Mouse (Mus musculus) yolk sac, embryonic 10.5 days (tissue): ENCODE results near the gene Mybpc2.
A peak's percentile ranks its signal among the peaks of the same experiment; 100 is the strongest.

Source experiments
- DNase-seq: peaks from one replicate; pipeline ENCODE4 v3.0.0-alpha.2; 2017; ENCODE audit warnings: low spot score

The Mybpc2 gene

DNA sequence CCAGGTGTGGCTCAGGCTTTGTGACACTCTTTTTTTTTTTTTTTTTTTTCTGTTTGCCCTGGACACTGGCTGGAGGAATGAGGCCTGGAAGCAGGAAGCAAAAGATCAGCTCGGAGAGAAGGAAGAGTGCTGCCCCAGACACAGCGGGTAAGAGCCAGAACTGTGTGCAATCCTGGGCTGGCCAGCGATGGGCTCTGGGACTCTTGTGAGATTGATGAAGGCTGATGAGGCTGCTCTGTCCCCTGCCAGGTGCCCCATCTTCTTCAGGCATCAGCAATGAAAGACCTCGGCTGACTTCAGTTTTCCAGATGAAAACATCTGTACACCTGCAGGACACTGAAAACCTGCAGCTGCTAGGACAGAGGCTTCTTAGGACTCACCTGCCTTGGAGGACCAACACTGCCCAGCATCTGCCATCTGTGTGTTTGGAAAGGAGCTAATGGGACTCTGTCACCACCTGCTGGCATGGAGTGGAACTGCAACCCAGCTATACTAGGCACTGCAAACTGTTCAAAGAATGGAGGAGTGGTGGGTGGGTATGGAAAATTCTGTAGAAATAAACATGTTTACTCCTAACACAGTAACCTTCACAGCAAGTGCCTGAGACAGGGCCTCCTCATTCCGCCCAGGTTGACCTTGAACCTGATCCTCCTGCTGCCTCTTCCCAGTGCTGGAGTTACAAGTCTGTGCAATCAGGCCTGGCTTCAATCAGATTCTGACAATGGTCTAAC lies 39.5 kb downstream of the Mybpc2 start:
- peak; percentile 52 for DNase-seq

DNA sequence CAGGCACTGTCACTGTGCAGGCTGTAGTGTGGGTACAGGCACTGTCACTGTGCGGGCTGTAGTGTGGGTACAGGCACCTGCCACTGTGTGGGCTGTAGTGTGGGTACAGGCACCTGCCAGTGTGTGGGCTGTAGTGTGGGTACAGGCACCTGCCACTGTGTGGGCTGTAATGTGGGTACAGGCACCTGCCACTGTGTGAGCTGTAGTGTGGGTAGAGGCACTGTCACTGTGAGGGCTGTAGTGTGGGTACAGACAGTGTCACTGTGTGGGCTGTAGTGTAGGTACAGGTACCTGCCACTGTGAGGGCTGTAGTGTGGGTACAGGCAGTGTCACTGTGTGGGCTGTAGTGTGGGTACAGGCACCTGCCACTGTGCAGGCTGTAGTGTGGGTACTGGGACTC lies 40.3 kb downstream of the Mybpc2 start:
- DNase-seq: no peak

DNA sequence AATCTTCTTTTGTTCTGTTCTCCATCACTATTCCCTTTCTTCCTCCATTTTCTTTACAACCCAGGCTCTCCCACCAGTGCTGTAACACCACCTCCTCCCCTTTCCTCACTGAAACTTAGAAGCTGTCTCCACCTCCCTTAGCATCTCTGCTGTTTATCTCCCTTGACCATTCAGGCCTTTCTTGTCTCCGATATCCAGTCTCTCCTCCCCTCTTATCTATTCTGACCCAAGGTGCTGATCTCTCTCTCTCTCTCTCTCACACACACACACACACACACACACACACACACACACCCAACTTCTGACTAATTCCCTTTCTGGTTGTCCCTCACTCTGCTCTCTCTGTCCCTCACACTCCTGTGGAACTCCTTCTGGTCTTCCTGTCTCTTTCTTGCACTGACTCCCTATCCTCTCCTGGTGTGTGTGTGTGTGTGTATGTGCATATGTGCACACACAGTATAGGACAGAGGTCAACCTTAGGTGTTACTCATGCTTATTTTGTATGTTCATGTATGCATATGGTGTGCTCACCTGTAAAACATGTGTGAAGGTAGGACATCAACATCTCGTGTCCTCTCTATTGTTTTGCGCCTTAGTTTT lies 41.5 kb downstream of the Mybpc2 start:
- no peak for DNase-seq

DNA sequence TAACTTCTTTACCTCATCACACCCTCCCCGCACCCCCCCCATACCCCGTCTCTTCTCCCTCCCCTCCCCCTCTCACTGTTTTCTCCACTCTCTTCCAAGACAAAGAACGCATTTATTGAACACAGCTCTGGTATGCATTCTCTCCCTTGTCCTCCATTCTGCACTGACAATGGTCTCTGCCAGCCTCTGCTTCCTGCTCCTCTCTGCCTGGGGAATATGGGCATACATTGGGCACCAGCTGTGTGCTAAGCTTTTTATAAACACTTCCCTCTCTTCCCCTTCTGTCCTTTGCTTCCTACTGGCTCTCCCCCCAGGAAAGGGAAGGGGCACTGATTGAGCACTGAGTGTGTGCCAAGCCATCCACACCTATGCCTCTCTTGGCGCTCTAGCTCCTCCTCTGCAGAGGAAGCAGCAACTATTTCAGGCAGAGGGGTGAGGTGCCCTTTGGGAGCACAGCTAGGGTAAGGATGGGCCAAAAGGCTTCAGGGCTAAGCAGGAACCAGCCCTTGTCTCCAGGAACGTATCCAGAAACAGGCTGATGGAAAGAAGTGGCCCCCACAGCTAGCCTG lies 49.3 kb downstream of the Mybpc2 start:
- no peak for DNase-seq

DNA sequence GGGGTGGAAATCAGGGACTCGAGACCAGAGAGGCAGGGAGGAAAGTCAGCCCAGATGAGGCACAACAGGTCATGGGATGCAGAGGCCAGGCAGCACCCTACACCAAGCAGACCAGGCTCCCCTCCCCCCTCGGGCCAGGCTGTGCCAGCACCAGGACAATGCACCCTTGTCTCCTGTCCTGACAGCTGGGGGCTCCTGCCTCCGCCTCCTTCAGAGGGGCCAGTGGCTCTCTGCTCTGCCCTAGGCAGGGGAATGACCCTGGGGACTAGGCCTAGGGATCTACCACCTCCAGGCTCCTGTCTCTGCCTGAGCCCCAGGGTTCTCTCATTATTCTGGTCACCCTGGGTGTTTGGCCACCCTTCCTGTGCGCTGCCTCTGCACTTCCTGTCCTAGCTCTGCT lies 50.0 kb downstream of the Mybpc2 start:
- no peak for DNase-seq

DNA sequence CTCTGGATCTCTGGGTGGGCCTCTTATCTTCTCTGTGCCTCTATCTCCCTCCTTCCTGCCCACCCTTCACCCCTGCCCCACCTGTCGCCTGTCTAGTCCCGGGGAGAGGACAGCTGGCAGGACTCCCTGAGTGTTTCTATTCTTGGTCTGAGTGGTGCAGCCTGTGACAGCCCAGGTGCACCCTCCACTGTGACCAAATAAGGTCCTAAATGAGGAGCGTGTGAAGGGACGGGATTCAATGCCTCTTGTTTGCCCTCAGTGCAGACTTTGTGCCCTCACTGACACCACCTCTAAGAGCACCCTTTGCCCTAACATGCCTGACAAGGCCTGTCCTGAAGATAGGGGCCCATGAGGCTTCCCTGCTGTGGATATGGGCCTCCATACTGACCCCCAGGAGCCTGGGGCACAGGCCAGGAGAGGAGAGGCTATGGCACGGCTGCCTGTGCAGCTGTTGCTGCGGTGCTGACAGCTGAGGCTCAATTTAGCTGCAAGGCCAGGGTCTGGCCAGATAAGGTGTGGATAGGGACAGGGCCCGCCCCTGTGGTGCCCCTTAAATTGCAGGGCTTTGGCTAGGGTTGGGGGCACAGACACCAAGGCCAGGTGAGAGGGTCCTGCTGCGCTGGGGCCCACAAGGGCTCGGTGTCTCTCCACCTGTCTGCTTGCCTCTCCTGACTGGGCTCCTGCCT lies 51.4 kb downstream of the Mybpc2 start:
- DNase-seq: no peak

DNA sequence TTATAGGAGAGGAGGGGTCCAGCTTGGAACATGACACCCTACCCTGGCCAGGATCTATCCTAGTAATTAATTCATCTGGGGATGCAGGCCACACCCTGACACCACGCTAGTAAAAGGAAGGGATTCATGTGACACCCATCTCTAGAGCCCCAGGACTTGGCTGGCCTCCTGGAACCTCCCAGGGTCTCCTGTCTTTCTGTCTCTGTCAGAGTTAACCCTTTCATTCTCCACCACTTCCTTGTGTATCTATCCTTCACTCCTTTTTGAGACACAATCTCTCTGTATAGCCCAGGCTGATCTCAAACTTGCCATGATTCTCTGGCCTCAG lies 51.9 kb downstream of the Mybpc2 start:
- DNase-seq: no peak

DNA sequence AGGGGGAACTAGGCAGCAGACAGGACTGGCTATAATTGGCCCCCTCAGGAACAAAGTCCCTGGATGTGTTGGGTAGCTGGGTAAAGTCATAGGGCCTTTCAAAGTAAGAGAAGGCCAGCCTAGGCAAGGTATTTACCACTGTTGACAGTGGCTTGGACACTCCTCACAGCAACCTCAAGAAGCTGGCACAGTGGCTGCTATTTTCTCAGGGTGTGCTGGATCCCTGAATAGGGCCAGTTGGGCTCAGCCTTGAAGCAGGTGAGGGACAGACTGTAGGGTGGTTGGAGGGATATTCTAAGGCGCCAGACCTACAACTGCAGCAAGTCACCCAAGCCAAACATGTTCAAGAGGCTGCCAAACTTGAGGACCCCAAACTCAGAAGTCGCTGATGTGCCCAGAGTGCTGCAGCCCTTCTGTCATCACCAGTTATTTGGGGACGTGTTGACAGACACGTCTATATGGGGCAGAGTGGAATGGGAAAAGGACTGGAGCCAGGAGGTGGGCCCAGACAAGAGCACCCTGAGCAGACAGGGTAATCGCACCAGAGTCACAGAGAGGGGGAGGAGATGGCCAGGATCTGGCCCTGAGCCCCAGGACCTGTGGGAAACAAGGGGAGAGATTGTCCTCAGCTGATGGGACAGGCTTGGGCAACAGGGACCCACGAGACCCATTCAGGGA lies 52.4 kb downstream of the Mybpc2 start:
- DNase-seq: no peak

DNA sequence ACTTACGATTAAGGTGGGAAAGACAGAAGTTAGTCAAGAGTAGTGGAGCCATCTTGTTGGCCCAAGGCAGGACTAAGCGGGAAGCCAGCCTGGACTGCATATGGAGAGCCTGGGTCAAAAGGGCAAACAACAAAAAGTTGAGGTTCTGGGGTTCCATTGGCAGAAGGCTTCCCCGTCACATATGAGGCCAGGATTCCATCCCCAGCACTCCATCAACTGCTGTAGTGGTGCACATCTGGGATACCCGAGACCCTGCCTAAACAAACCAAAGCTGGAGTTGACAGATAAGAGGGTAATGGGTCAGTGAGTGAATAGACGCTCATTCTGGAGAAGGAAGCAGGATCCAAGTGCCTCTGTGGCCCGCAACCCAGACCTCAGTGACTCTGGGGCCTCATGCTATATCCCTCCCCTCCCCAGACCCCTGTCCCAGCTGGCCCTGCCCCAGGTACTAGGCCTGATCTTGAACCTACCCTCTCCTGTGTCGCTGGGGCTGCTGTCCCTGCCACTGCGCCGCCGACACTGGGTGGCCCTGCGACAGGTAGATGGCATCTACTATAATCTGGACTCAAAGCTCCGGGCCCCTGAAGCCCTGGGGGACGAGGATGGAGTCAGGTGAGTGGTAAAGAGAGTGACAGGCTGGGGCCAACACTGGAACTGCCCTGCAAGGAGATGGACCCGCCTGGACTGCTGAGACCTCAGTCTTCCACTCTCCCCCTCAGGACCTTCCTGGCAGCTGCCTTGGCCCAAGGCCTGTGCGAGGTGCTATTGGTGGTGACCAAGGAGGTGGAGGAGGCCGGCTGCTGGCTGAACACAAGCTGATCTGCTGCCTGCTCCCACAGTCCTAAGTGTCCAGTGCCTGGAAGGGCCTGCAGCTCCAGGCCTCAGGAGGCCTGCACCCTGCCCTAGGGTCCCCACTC lies 53.5 kb downstream of the Mybpc2 start:
- no peak for DNase-seq

DNA sequence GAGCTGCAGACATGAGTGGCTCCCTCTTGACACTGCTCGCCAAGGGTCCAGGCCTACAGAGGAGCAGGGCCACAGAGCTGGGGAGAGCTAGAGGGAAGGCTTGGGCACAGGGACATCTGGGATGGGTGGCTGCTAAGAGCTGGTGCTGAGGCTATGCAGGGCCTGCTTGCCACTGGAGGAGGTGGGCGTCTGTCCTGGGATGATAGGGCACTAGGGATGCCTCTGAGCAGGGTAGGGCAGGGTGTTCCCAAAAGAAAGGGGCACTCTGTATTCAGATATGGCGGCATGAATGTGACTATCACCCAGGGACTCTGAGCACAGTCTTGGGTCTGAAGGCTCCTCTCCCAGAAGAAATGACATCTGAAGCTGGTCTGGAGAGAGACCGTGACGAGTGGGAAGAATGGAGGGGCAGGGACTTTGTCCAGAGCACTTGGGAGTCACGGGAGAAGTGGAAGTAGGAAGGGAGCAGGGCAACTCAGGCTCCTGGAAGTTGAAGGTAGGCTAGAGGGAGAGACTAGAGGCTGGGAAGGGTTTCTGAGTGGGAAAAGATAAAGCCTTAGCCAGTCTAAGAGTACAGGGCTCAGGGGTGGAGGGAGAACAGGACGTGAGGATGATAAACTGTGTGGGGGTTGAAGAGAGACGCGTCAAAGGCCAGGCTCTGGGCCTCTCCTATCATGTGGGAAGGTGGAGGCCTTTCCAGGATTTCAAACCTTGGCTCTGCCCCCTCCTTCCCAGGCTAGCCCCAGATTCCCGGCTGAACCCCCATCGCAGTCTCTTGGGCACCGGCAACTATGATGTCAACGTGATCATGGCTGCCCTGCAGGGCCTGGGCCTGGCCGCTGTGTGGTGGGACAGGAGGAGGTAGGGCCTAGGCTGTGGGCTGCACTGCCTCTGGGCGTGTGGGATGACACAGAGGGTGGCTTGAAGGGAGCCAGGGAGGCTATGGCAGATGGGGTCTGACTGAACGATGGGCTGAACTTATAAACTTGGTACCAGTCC lies 54.5 kb downstream of the Mybpc2 start:
- DNase-seq: no peak

DNA sequence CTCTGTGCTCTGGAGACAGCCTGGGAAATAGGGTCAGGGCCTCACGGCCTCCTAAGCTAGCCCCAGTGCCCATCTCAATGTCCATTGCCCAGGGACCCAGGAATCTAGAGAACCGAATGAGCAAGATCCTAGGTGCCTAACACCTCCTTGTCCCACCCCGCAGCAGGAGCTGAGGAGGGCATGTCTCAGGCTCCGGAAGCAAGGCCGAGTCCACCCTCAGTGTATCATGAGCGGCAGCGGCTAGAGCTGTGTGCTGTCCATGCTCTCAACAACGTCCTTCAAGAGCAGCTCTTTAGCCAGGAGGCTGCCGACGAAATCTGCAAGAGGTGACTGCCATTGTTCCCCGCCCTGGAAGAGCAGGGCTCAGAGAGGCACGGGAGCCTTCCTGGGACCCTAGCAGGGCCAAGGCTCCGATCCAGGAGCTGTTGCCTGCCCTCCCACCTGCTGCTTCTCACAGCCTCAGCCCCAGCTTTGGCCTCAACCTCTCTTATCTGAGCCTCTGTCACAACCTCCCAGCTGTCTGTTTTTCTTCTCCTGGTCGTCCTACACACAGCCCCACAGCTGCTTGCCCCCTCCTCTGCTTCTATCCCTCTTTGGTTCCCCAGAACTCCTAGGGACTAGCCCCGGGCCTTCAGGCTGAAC lies 55.7 kb downstream of the Mybpc2 start:
- DNase-seq: no peak

DNA sequence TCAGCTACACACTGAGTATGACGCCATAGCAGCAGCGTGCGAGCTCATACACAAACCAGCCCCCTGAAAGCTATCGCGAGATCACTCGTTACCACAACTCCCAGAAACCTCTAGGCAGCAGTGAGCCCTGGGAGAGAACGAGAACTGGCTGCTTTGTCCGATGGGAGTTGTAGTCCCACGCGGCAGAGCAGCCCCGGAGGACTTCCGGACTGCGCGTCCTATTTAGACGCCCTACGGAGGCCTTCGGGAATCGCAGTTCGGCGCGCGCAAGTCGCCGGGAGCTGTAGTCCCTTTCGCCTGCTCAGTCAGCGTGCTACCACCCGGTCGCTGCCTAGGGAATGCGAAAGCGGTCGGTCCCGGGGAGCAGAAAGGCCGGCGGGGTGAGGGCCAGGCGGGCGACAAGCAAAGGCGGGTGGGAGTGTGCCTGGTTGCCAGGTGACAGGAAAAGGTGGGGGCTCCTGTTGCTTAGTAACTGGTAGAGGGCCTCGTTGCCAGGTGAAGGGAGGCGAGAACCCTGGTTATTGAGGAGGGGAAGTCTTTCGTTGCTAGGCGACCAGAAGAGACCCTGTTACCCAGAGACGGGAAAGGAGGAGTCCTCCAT lies 56.5 kb downstream of the Mybpc2 start, which contains the start of gene Josd2:
Gene Josd2 (plus strand): TSS at position 170 of the 601 bp plus-strand sequence.
- peak; percentile 97 for DNase-seq

DNA sequence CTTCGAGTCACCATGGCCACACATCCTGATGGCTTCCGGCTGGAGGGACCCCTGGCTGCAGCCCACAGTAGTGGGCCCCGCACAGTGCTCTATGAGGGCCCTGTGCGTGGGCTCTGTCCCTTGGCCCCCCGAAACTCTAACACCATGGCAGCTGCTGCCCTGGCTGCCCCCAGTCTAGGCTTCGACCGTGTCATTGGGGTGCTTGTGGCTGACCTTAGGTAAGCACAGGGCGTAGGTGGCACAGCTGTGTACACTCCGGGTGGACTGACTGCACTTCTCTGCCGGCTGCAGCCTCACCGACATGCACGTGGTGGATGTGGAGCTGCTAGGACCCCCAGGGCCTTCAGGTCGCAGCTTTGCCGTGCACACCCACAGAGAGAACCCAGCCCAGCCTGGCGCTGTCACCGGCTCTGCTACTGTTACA lies 57.6 kb downstream of the Mybpc2 start:
- no peak for DNase-seq

DNA sequence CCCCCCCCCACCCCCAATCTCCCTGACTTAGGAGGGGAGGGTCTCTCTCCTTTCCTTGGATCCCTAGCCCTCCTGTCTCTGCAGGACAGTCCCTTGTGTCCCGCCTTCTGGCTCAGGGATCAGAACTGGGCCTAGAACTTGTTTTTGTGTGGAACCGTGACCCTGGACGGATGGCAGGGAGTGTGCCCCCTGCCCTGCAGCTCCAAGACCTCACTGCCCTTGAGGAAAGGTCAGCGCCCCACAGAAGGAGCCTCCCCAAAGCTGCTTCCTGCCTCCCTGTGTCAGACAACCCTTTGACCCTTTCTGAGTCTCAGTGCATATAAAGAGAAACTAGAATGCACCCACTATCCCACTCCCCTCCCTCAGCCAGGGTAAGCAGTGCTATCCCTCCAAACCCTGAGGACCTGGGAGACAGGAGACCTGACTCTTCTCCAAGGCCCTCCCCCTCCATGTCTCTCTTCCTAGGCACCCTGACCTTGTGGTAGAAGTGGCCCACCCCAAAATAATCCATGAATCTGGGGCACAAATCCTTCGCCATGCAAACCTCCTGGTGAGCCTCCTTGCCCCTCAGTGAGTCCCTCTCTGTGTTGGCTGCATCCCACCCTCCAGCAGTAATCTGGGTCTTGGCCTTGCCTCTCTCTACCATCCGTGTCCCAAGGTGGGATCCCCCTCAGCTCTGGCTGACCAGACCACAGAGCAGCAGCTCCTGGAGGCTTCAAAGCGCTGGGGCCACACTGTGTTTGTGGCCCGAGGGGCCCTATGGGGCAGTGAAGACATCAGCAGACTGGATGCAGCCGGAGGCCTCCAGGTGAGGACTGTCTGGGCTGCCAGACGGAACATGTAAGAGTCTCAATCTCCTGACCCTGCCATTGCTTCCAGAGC lies 58.2 kb downstream of the Mybpc2 start:
- no peak for DNase-seq

DNA sequence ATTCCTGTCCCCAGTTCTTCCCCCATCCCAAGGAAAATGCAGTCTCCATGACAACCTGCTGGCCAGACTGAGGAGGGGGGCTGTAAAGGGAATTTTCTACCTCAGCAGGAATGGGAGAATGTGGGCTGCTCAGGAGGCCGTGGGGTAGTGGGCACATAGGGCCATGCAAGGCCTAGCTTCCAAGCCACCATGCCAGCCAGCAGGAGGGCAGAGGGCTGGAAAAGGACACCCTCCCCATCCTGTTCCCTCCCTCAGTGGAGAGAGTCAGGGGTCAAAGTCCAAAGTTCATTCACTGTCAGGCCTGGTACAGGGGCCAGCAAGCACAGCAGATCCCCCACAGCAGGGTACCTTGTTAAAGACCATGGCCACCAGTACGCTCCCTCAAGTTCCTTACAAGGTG lies 59.3 kb downstream of the Mybpc2 start, which contains the start of gene Aspdh:
Gene Aspdh (plus strand): TSS at position 281 of the 400 bp plus-strand sequence.
- DNase-seq: peak; percentile 59

DNA sequence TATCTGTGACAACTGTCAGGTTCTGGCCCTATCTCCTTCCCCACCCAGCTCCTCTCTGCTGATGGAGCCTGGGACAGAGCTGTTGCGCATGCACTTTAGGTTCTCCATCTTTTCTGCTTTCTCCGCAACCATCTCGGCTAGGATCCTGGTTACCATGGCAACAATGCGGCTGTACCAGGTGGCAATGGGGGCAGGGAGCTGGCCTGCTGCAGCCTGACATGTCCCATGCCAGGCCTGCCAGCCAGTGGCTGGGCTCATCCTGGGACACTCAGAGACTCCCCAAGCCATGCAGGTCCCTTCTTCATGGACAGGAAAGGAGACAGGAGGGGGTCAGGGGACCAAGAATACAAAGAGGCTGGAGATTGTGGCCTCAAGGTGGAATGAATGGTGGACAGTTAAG lies 59.9 kb downstream of the Mybpc2 start:
- no peak for DNase-seq

DNA sequence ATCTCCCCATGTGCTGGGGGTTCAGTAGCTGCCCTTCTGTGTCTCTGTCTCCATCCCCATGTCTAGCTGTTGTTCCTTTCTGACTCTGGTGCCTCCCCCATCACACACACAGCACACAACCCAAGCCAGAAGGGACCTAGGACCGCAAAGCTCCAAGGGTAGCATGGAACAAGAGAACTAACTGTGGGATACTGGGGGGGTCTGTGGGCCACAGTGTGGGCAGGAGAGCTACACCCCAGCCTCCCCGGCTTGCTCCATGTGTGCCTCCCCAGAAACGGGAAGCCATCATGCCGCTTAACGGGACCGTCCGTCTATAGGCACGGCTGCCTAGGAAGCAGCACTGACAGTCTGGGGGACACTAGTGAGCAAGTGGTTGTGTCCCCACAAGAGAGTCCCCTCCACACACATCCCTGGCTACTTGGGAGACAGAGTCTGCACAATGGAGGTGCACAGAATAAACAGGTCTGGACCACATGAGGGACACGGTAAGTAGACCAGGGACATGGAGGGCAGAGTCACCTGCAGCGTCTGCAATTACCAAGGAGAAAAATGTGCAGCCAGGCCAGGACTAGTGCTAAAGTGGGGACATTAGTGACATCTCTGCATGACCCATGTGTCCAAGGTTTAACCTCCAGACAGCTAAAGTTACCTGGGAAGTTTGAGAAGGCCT lies 60.8 kb downstream of the Mybpc2 start:
- no peak for DNase-seq

DNA sequence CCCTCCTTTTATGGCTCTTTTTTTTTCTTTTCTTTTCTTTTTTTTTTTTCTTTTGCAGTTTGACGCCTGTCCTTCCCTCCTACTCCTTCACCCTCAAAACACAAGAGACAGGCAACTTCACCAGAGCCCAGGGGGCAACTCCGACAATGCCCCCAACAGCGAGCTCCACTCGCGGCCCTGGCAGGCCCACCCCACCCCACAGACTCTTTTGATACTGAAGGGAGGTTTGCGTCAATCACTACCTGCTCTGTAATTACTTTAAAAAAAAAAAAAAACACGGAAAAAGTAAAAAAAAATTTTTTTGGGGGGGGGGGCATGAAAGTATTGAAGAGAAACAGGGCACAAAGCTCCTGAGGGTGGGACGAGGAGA lies 61.4 kb downstream of the Mybpc2 start:
- no peak for DNase-seq
